Mouse (Mus musculus) midbrain, embryonic 12.5 days (tissue): ENCODE results near the gene Sh3bgrl2. TPM values are rescaled to one million over a fixed set of nuclear protein-coding genes. Genes with fewer than 3 reads are reported as not detected.

Experiments
- ATAC-seq: fragments of 200-750 bp; cut with Nextera tagmentation; 2 replicates; pipeline ENCODE4 v1.8.0; 2017; ENCODE audit warnings: low read depth, moderate TSS enrichment, moderate library complexity; ENCODE audit not compliant: low FRiP score
- H3K27ac ChIP-seq: fragments of 300-500 bp; sonication (generic); replicated peaks from 2 replicates; pipeline ENCODE4 v1.5.1; 2016; ENCODE audit warnings: mild to moderate bottlenecking
- H3K27me3 ChIP-seq: fragments of 300-500 bp; sonication (generic); 2 replicates; pipeline ENCODE4 v1.6.1; 2016; ENCODE audit warnings: mild to moderate bottlenecking
- H3K36me3 ChIP-seq: fragments of 300-500 bp; sonication (generic); 2 replicates; pipeline ENCODE4 v1.6.1; 2016
- H3K4me1 ChIP-seq: fragments of 300-500 bp; sonication (generic); 2 replicates; pipeline ENCODE4 v1.6.1; 2016
- H3K4me2 ChIP-seq: fragments of 300-500 bp; sonication (generic); replicated peaks from 2 replicates; pipeline ENCODE4 v1.6.1; 2016; ENCODE audit warnings: mild to moderate bottlenecking, moderate library complexity
- H3K4me3 ChIP-seq: fragments of 300-500 bp; sonication (generic); 2 replicates; pipeline ENCODE4 v1.5.1; 2016; ENCODE audit warnings: mild to moderate bottlenecking
- H3K9ac ChIP-seq: fragments of 300-500 bp; sonication (generic); replicated peaks from 2 replicates; pipeline ENCODE4 v1.6.1; 2016; ENCODE audit warnings: mild to moderate bottlenecking, moderate library complexity
- H3K9me3 ChIP-seq: fragments of 300-500 bp; sonication (generic); 2 replicates; pipeline ENCODE4 v1.6.1; 2016; ENCODE audit warnings: mild to moderate bottlenecking
- WGBS: fragments of 180-500 bp; shearing (Covaris S2); methylation state at CpG from one replicate; pipeline ENCODE4 v1.1.7; 2016; 5-methylcytosine and 5-hydroxymethylcytosine counted together
- polyA plus RNA-seq: library from polyadenylated mRNA; unstranded; fragments of >200 nt; fragmentation: Nextera tagmentation; extraction: Ambion mirVana; gene quantifications from 2 replicates; pipeline ENCODE4 v1.2.1, GENCODE M21; 2016

Sh3bgrl2 gene
- polyA plus RNA-seq, 1 experiment from 2014 or later, result 6.6 TPM

- no peak for ATAC-seq
- no peak overlapping the region for H3K27ac ChIP-seq
- H3K9me3 ChIP-seq, result no peaks in the 10 kb centered on the region
These were observed 2.9 kb upstream of the Sh3bgrl2 start for GRCm38 (mm10) chr9:83545240-83545639.

GRCm38 (mm10) chr9:83546316-83546715, 1.8 kb upstream of the Sh3bgrl2 start:
- no peak for ATAC-seq
- Histone ChIP-seq H3K9ac (no peak overlapping the region), H3K4me2 (no peak overlapping the region), H3K36me3 (no peaks in the 10 kb centered on the region), H3K4me1 (no peaks in the 10 kb centered on the region), H3K27ac (no peak overlapping the region), H3K4me3 (no peak overlapping the region), H3K9me3 (no peaks in the 10 kb centered on the region), H3K27me3 (peaks cover 14% of the 10 kb centered on the region)
- WGBS, result 86% methylated on average over 7 of the region's 7 CpGs

More at GRCm38 (mm10) chr9:83545240-83545639, 2.9 kb upstream of the Sh3bgrl2 start:
- H3K27me3 ChIP-seq, result peaks cover 14% of the 10 kb centered on the region
- no peaks in the 10 kb centered on the region for H3K4me1 ChIP-seq
- no peak overlapping the region for H3K9ac ChIP-seq
- H3K4me2 ChIP-seq, result no peak overlapping the region
- H3K4me3 ChIP-seq, result no peak overlapping the region
- no peaks in the 10 kb centered on the region for H3K36me3 ChIP-seq

- 75% methylated on average over 7 of the region's 7 CpGs for WGBS
These were observed 898 bp upstream of the Sh3bgrl2 start for GRCm38 (mm10) chr9:83547229-83547628.

GRCm38 (mm10) chr9:83549866-83550265, 1.7 kb downstream of the Sh3bgrl2 start:
- Histone ChIP-seq H3K4me1 (no peaks in the 10 kb centered on the region), H3K36me3 (no peaks in the 10 kb centered on the region), H3K4me3 (no peak overlapping the region), H3K27ac (no peak overlapping the region), H3K9me3 (no peaks in the 10 kb centered on the region), H3K9ac (no peak overlapping the region), H3K27me3 (peaks cover 14% of the 10 kb centered on the region), H3K4me2 (no peak overlapping the region)
- ATAC-seq, result no peak
- WGBS, result 95% methylated on average over 6 of the region's 6 CpGs

More at GRCm38 (mm10) chr9:83547229-83547628, 898 bp upstream of the Sh3bgrl2 start:
- no peak overlapping the region for H3K27ac ChIP-seq
- no peak for ATAC-seq
- H3K4me2 ChIP-seq, result no peak overlapping the region
- H3K27me3 ChIP-seq, result peaks cover 14% of the 10 kb centered on the region
- H3K4me1 ChIP-seq, result no peaks in the 10 kb centered on the region
- no peak overlapping the region for H3K9ac ChIP-seq
- no peak overlapping the region for H3K4me3 ChIP-seq
- H3K36me3 ChIP-seq, result no peaks in the 10 kb centered on the region
- no peaks in the 10 kb centered on the region for H3K9me3 ChIP-seq

DNA sequence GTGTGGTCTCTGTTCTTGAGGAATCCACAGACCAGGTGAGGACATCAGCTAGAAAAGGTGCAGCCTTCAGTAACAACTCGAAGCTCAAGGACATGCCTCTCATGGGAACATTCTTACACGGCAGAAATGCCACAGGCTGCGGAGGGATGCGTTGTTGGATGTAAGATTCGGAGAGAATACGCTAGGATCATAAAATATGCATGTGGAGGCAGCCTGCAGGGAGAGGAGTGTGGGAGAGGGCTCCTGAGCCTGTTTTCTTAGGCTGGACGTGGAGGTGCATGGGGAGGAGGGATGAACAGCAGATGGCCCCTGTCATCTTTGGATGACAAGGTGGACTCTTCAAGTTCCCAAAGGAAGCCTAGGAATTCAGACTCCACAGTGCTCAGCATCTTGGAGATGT, 3.0 kb downstream of the Sh3bgrl2 start:
- no peaks in the 10 kb centered on the region for H3K9me3 ChIP-seq
- H3K36me3 ChIP-seq, result no peaks in the 10 kb centered on the region
- no peak overlapping the region for H3K27ac ChIP-seq
- no peak overlapping the region for H3K9ac ChIP-seq
- H3K4me1 ChIP-seq, result no peaks in the 10 kb centered on the region
- H3K27me3 ChIP-seq, result peaks cover 14% of the 10 kb centered on the region
- no peak overlapping the region for H3K4me2 ChIP-seq
- H3K4me3 ChIP-seq, result no peak overlapping the region
- ATAC-seq, result no peak
- WGBS, result 73% methylated on average over 7 of the region's 7 CpGs

GRCm38 (mm10) chr9:83551632-83552031, 3.5 kb downstream of the Sh3bgrl2 start:
- Histone ChIP-seq H3K27me3 (peaks cover 14% of the 10 kb centered on the region), H3K27ac (no peak overlapping the region), H3K36me3 (no peaks in the 10 kb centered on the region), H3K4me3 (no peak overlapping the region), H3K4me2 (no peak overlapping the region), H3K9ac (no peak overlapping the region), H3K9me3 (no peaks in the 10 kb centered on the region), H3K4me1 (peaks cover 5% of the 10 kb centered on the region)
- 89% methylated on average over 6 of the region's 6 CpGs for WGBS
- ATAC-seq, result no peak

- H3K9ac ChIP-seq, result no peak overlapping the region
- no peak overlapping the region for H3K4me3 ChIP-seq
- no peak overlapping the region for H3K4me2 ChIP-seq
- H3K27ac ChIP-seq, result no peak overlapping the region
- 67% methylated on average over 2 of the region's 2 CpGs for WGBS
- peaks cover 14% of the 10 kb centered on the region for H3K4me1 ChIP-seq
- H3K9me3 ChIP-seq, result no peaks in the 10 kb centered on the region
- H3K27me3 ChIP-seq, result no peaks in the 10 kb centered on the region; the same call in 1 of the 2 replicates
- no peak for ATAC-seq
- H3K36me3 ChIP-seq, result no peaks in the 10 kb centered on the region
These were observed 7.5 kb downstream of the Sh3bgrl2 start for GRCm38 (mm10) chr9:83555580-83555979.

GRCm38 (mm10) chr9:83556236-83556635, 8.1 kb downstream of the Sh3bgrl2 start:
- no peak overlapping the region for H3K27ac ChIP-seq
- peaks cover 14% of the 10 kb centered on the region for H3K4me1 ChIP-seq
- no peak overlapping the region for H3K4me2 ChIP-seq
- WGBS, result 25% methylated on average over 6 of the region's 6 CpGs
- H3K36me3 ChIP-seq, result no peaks in the 10 kb centered on the region
- H3K9ac ChIP-seq, result no peak overlapping the region
- H3K4me3 ChIP-seq, result no peak overlapping the region
- ATAC-seq, result no peak
- H3K27me3 ChIP-seq, result no peaks in the 10 kb centered on the region; the same call in 1 of the 2 replicates
- H3K9me3 ChIP-seq, result no peaks in the 10 kb centered on the region

DNA sequence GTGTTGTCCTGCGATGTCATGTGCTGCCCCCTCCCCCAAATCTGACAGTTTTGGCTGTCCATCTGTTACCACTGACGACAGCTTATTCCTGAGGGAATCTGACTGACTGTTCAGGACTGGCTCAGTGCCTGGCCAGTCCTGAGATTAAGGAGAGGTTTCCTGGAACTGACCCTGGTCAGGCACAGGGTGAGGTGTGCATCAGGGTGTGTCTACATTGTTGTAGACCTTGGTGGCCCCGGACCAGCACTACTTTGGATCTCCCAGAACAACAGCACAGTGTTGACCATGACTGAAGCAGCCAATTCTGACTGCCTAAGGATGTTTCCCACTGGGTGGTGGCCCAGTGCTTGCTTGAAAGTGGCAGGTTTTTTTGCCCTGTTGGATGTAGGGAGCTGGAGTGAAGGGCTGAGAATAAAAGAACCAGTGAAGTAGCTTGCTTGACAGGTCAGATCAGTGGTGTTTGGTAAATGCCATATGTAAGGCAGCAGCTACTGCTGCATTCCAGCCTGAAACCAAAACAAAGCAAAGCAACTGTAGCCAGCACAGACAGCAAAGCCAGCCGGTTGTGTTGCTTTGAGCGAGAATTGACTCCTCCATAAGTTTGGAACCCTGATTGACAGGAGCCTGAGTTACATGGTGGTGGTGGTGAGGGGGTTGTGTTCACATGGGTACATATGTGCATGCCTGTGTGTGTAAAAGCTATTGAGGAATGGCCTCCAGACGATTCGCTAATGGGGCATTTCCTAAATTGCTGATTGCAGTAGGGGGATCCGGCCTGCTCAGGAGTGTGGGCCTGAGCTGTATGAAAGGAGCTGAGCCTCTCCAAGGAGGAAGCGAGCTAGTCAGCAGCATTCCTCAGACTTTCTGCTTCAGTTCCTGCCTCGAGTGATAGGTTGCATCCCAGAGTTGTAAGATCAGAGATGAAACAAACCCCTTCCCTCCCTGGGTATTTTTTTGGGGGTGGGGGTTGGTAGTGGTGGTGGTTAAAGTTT, 8.9 kb downstream of the Sh3bgrl2 start:
- H3K9me3 ChIP-seq, result no peaks in the 10 kb centered on the region

GRCm38 (mm10) chr9:83560670-83561069, 12.5 kb downstream of the Sh3bgrl2 start:
- no peaks in the 10 kb centered on the region for H3K9me3 ChIP-seq
- no peak overlapping the region for H3K4me3 ChIP-seq
- H3K27ac ChIP-seq, result no peak overlapping the region
- H3K4me2 ChIP-seq, result no peak overlapping the region
- H3K9ac ChIP-seq, result no peak overlapping the region
- 80% methylated on average over 4 of the region's 4 CpGs for WGBS
- peaks cover 22% of the 10 kb centered on the region for H3K4me1 ChIP-seq
- H3K27me3 ChIP-seq, result no peaks in the 10 kb centered on the region
- H3K36me3 ChIP-seq, result no peaks in the 10 kb centered on the region
- no peak for ATAC-seq

More for the DNA sequence above, 8.9 kb downstream of the Sh3bgrl2 start:
- peak; percentile 50; the same call in 1 of the 2 replicates for ATAC-seq
- Histone ChIP-seq H3K36me3 (no peaks in the 10 kb centered on the region), H3K4me2 (no peak overlapping the region), H3K9ac (no peak overlapping the region), H3K4me3 (no peak overlapping the region), H3K27me3 (no peaks in the 10 kb centered on the region), H3K27ac (0 out of 2 replicates have a peak overlapping the region, but pooled peaks have one; percentile 15), H3K4me1 (peaks cover 14% of the 10 kb centered on the region)
- 67% methylated on average over 10 of the region's 10 CpGs for WGBS

GRCm38 (mm10) chr9:83562889-83563288, 14.8 kb downstream of the Sh3bgrl2 start:
- H3K9ac ChIP-seq, result no peak overlapping the region
- H3K4me3 ChIP-seq, result no peak overlapping the region
- H3K36me3 ChIP-seq, result no peaks in the 10 kb centered on the region
- no peak overlapping the region for H3K27ac ChIP-seq
- no peak overlapping the region for H3K4me2 ChIP-seq
- ATAC-seq, result no peak
- no peaks in the 10 kb centered on the region for H3K9me3 ChIP-seq
- H3K4me1 ChIP-seq, result peaks cover 8% of the 10 kb centered on the region
- no peaks in the 10 kb centered on the region for H3K27me3 ChIP-seq
- 94% methylated on average over 7 of the region's 7 CpGs for WGBS

DNA sequence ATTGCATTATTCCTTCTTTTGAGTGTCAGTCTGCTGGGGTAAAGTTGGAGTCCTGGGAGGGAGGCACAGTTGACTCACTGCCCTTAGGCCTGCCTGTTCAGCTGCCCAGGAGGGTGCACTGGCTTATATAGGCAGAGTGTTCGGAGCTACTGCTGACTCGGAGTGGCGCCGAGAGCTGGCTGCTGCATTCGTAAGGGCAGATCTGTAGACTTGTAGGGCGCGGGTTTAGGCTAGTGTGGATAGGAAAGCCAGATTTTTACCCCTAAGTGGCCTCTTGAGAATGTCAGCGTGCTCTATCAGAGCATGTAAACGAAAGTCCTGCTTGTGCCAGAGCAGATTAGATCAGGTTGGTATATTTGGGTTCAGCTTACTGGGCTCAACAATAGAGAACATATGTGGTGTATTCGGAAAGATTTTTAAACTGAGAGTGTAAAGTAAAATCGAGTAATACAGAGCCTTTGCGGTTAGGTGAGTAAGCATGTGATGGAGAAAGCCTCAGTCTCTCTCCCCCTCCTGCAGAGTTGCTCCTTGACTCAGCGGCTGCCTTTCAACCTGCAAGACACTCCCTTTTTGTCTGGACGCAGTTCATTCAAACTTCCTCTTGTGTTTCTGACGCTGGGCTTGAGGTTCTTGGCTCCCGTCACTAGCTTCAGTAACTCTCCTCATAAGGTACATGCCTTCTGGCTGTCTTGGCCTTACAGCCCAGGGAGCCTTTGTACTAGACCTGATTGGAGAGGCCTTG, 15.9 kb downstream of the Sh3bgrl2 start:
- Histone ChIP-seq H3K27me3 (no peaks in the 10 kb centered on the region), H3K9ac (no peak overlapping the region), H3K4me1 (peaks cover 8% of the 10 kb centered on the region), H3K4me2 (no peak overlapping the region), H3K4me3 (no peak overlapping the region), H3K9me3 (no peaks in the 10 kb centered on the region), H3K36me3 (no peaks in the 10 kb centered on the region), H3K27ac (no peak overlapping the region)
- no peak for ATAC-seq
- WGBS, result 56% methylated on average over 16 of the region's 16 CpGs
